Mouse (Mus musculus) heart, adult 9 months (tissue): ENCODE measurements at regions not wholly inside any gene's neighbourhood (a gene's known extent, or its start where the extent isn't known, plus 50 kb on each side); places are given as distances from the start of the nearest gene placed in this dataset.

ENCODE experiments used
- DNase-seq, 2 experiments: peaks; one replicate each; pipeline ENCODE4 v3.0.0; 2022; ENCODE audit warnings: low spot score in 2 of 2

DNA sequence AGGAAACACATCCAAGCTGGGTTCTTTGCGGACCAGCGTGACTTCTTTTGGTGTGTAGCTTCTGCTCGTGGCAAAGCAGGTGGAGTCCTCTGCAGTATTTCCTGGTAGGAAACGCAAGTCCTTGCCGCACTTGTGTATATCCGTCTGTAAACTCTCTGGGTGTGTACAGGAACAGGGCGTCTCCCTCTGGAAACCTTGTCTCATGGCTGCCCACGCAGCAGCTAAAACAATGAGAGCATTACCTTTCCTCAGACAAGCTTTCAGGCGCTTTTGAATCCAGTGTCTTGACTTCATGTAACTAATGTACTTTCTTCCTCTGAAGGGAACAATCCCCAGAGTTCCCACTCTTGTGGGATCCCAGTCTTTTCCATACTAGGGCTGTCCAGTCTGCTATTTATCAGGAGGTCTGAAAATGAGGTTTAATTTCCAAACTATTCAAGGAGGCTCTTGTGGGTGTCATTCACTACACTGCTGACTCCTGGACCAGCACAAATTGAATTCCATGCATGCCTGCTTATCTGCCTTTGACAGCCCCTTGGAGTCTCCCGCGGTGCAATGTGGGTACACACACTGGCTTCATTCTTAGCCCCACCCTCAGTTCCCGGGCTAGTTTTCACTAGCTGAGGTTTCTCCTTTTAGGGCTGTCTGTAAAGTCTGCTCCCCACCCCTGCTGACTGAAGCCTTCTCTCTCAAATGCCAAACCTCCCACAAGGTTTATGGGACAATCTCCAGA lies 161.6 kb upstream of the Anxa10 start:
- DNase-seq, result peak; percentile 16 to 28

DNA sequence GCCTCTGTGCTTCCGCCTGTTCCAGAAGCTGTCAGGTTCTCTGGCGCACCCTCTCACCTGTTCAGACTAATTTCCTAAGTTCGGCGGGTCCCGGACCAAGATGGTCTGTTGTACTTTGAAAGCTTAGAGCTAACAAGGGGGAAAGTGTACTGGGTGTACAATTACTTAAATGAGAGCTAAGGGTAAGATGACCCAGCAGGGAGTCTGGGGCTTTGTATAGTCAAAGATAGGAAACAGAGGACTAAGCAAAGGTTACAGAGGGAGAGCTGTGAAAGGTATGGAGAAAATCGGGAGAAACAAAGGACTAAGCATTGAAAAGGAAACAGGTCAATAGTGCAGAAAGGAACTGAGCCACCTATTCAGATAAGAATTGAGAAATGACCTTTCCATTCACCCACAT lies 127.6 kb upstream of the Anxa10 start:
- no peak for DNase-seq
